Comparison of ENCODE assay signal across 26 mouse cellular contexts in the genomic region with DNA sequence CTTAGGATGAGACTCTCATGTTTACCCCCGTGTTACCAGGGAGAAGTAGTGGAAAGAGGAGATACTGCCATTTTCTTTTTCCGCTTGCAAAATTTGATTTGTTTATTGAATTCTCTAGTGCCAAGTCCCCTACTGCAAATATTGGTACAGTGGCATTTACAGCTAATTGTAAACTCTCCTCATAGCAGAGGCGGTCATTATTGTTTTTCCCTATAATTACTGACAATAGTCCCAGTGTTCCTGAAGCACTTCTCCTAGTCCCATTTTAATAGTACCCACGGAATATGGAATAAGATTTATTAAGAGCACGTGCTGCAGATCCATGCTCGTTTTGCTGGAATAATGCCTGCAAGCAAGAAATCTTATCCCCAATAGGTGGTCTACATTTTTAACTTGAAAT.
DNase-seq lines count a peak whose midpoint lies in the region; ATAC-seq lines count a peak whose summit lies in the region.
"Had no signal": no experiment of that assay in that cellular context is flagged by ENCODE, and none has a peak within 500 bp of the region (broad histone marks: within the 10 kb centered on the region; RNA-seq: fewer than 3 reads in every experiment).

No protein-coding gene starts in this region.

- H3K27me3 ChIP-seq in forebrain, embryonic 14.5 days (replicated peaks; ENCODE audit: control insufficient read depth, insufficient read depth, low read length): no peaks in the 10 kb centered on the region
- no peaks in the 10 kb centered on the region for H3K27me3 ChIP-seq in forebrain, embryonic 12.5 days
- H3K27me3 ChIP-seq in midbrain, embryonic 13.5 days: no peaks in the 10 kb centered on the region
- no peaks in the 10 kb centered on the region for H3K27me3 ChIP-seq in midbrain, embryonic 10.5 days (ENCODE audit: low read depth, poor library complexity, severe bottlenecking)
- H3K27me3 ChIP-seq in forebrain, embryonic 16.5 days (replicated peaks; ENCODE audit: control insufficient read depth, insufficient read depth, low read length): no peaks in the 10 kb centered on the region
- H3K27me3 ChIP-seq in neural tube, embryonic 15.5 days (replicated peaks): no peaks in the 10 kb centered on the region
- H3K27me3 ChIP-seq: heart, embryonic 13.5 days; intestine, embryonic 15.5 days; liver, embryonic 13.5 days; megakaryocyte, embryonic 14.5 days had no signal

- no peak overlapping the region for H3K27ac ChIP-seq in forebrain, embryonic 14.5 days (ENCODE audit: low read depth, low read length)
- H3K27ac ChIP-seq in forebrain, embryonic 12.5 days: no peak overlapping the region
- H3K27ac ChIP-seq in midbrain, embryonic 13.5 days: 0 out of 2 replicates have a peak overlapping the region, but pooled peaks have one; percentile 7
- no peak overlapping the region for H3K27ac ChIP-seq in midbrain, embryonic 10.5 days (replicated peaks)
- no peak overlapping the region for H3K27ac ChIP-seq in forebrain, embryonic 16.5 days (ENCODE audit: low read length)
- peak overlapping the region; percentile 37; the same call in 1 of the 2 replicates for H3K27ac ChIP-seq in neural tube, embryonic 15.5 days (replicated peaks)
- H3K27ac ChIP-seq: heart, embryonic 13.5 days; intestine, embryonic 15.5 days; layer of hippocampus, adult 2 months; left cerebral cortex, adult 2 months; liver, embryonic 13.5 days had no signal

- peaks cover 9% of the 10 kb centered on the region; the same call in 1 of the 2 replicates for H3K4me1 ChIP-seq in forebrain, embryonic 14.5 days (ENCODE audit: control insufficient read depth, insufficient read depth, low read length)
- H3K4me1 ChIP-seq in forebrain, embryonic 12.5 days: peaks cover 5% of the 10 kb centered on the region; the same call in 1 of the 2 replicates
- peaks cover 9% of the 10 kb centered on the region; the same call in 1 of the 2 replicates for H3K4me1 ChIP-seq in midbrain, embryonic 13.5 days (replicated peaks)
- no peaks in the 10 kb centered on the region for H3K4me1 ChIP-seq in midbrain, embryonic 10.5 days
- H3K4me1 ChIP-seq in forebrain, embryonic 16.5 days (replicated peaks; ENCODE audit: control insufficient read depth, insufficient read depth, low read length): peaks cover 9% of the 10 kb centered on the region; the same call in 1 of the 2 replicates
- 0 out of 2 replicates have a peak, but pooled peaks cover 11% of the 10 kb centered on the region for H3K4me1 ChIP-seq in neural tube, embryonic 15.5 days
- H3K4me1 ChIP-seq: heart, embryonic 13.5 days; intestine, embryonic 15.5 days; liver, embryonic 13.5 days; megakaryocyte, embryonic 14.5 days had no signal

- DNase-seq in forebrain, embryonic 14.5 days (ENCODE audit: low spot score): peak; percentile 24
- DNase-seq in midbrain, embryonic 10.5 days (ENCODE audit: low spot score): no peak
- no peak for DNase-seq in liver
- DNase-seq: adrenal gland, adult 8-10 months; cerebellum, adult 9-10 months; cerebellum, postnatal 36 days; heart, postnatal 10 days; kidney, adult 2 months; kidney, postnatal 36 days; liver, embryonic 13.5 days; lung, adult 18-20 months; lung, postnatal 4 days; right cerebral cortex, adult 18-20 months; spleen, adult 18-20 months; thymus, postnatal 25 days had no signal

- no peak overlapping the region for H3K4me2 ChIP-seq in forebrain, embryonic 14.5 days (ENCODE audit: low read length)
- H3K4me2 ChIP-seq in forebrain, embryonic 12.5 days: no peak overlapping the region
- H3K4me2 ChIP-seq in midbrain, embryonic 13.5 days (replicated peaks): no peak overlapping the region
- H3K4me2 ChIP-seq in forebrain, embryonic 16.5 days (ENCODE audit: low read length): no peak overlapping the region
- H3K4me2 ChIP-seq in neural tube, embryonic 15.5 days: no peak overlapping the region
- H3K4me2 ChIP-seq: heart, embryonic 13.5 days; intestine, embryonic 15.5 days; liver, embryonic 13.5 days had no signal

- no peaks in the 10 kb centered on the region for H3K9me3 ChIP-seq in forebrain, embryonic 14.5 days (replicated peaks; ENCODE audit: control insufficient read depth, low read length)
- no peaks in the 10 kb centered on the region for H3K9me3 ChIP-seq in forebrain, embryonic 12.5 days
- H3K9me3 ChIP-seq in midbrain, embryonic 13.5 days: no peaks in the 10 kb centered on the region
- no peaks in the 10 kb centered on the region for H3K9me3 ChIP-seq in midbrain, embryonic 10.5 days (replicated peaks)
- H3K9me3 ChIP-seq in forebrain, embryonic 16.5 days (ENCODE audit: control insufficient read depth, low read length): no peaks in the 10 kb centered on the region
- no peaks in the 10 kb centered on the region for H3K9me3 ChIP-seq in neural tube, embryonic 15.5 days (replicated peaks)
- H3K9me3 ChIP-seq: heart, embryonic 13.5 days; intestine, embryonic 15.5 days; liver, embryonic 13.5 days had no signal

- H3K4me3 ChIP-seq in forebrain, embryonic 14.5 days (ENCODE audit: low read depth, low read length): no peak overlapping the region
- H3K4me3 ChIP-seq in forebrain, embryonic 12.5 days (replicated peaks): no peak overlapping the region
- H3K4me3 ChIP-seq in midbrain, embryonic 13.5 days (replicated peaks): no peak overlapping the region
- H3K4me3 ChIP-seq in midbrain, embryonic 10.5 days: no peak overlapping the region
- H3K4me3 ChIP-seq in forebrain, embryonic 16.5 days (replicated peaks; ENCODE audit: low read length): no peak overlapping the region
- no peak overlapping the region for H3K4me3 ChIP-seq in neural tube, embryonic 15.5 days (replicated peaks)
- H3K4me3 ChIP-seq: heart, embryonic 13.5 days; intestine, embryonic 15.5 days; layer of hippocampus, adult 2 months; left cerebral cortex, adult 2 months; liver, embryonic 13.5 days; megakaryocyte, embryonic 14.5 days had no signal

- peak; percentile 34; the same call in 1 of the 2 replicates for ATAC-seq in forebrain, embryonic 14.5 days
- no peak for ATAC-seq in forebrain, embryonic 12.5 days (ENCODE audit: low FRiP score)
- ATAC-seq in midbrain, embryonic 13.5 days: no peak; the same call in 1 of the 2 replicates
- ATAC-seq in forebrain, embryonic 16.5 days: peak; percentile 54
- peak; percentile 84 for ATAC-seq in neural tube, embryonic 15.5 days (ENCODE audit: low FRiP score)
- ATAC-seq: intestine, embryonic 15.5 days; lung, postnatal 0 days had no signal

- H3K9ac ChIP-seq in forebrain, embryonic 14.5 days (ENCODE audit: low read length): no peak overlapping the region
- H3K9ac ChIP-seq in forebrain, embryonic 12.5 days: no peak overlapping the region
- no peak overlapping the region for H3K9ac ChIP-seq in midbrain, embryonic 13.5 days (replicated peaks)
- no peak overlapping the region for H3K9ac ChIP-seq in forebrain, embryonic 16.5 days (replicated peaks; ENCODE audit: low read depth, low read length)
- H3K9ac ChIP-seq in neural tube, embryonic 15.5 days (replicated peaks): no peak overlapping the region
- H3K9ac ChIP-seq: heart, embryonic 13.5 days; intestine, embryonic 15.5 days; liver, embryonic 13.5 days had no signal

- 35% methylated on average over 6 of the region's 6 CpGs for WGBS in forebrain, embryonic 14.5 days
- 57% methylated on average over 6 of the region's 6 CpGs for WGBS in forebrain, embryonic 12.5 days
- WGBS in midbrain, embryonic 13.5 days: 63% methylated on average over 6 of the region's 6 CpGs
- 85% methylated on average over 6 of the region's 6 CpGs for WGBS in midbrain, embryonic 10.5 days
- 31% methylated on average over 6 of the region's 6 CpGs for WGBS in forebrain, embryonic 16.5 days
- WGBS in neural tube, embryonic 15.5 days: 36% methylated on average over 6 of the region's 6 CpGs

- no peaks in the 10 kb centered on the region for H3K36me3 ChIP-seq in forebrain, embryonic 14.5 days (ENCODE audit: control insufficient read depth, insufficient read depth, low read length)
- no peaks in the 10 kb centered on the region for H3K36me3 ChIP-seq in forebrain, embryonic 12.5 days (replicated peaks)
- H3K36me3 ChIP-seq in midbrain, embryonic 13.5 days: no peaks in the 10 kb centered on the region
- no peaks in the 10 kb centered on the region for H3K36me3 ChIP-seq in midbrain, embryonic 10.5 days
- no peaks in the 10 kb centered on the region for H3K36me3 ChIP-seq in forebrain, embryonic 16.5 days (ENCODE audit: control insufficient read depth, insufficient read depth)
- H3K36me3 ChIP-seq in neural tube, embryonic 15.5 days: no peaks in the 10 kb centered on the region
- H3K36me3 ChIP-seq: G1E; heart, embryonic 13.5 days; intestine, embryonic 15.5 days; liver, embryonic 13.5 days had no signal

Comparison
In these comparisons a context has a peak if more than half of its experiments do, and no peak if none do; other contexts are left out.
1. ATAC-seq: peak in forebrain, embryonic 14.5 days (single experiment), forebrain, embryonic 16.5 days (single experiment) and neural tube, embryonic 15.5 days (single experiment); none in forebrain, embryonic 12.5 days (single experiment) and midbrain, embryonic 13.5 days (single experiment).
2. H3K27ac ChIP-seq: peak in midbrain, embryonic 13.5 days (single experiment) and neural tube, embryonic 15.5 days (single experiment); none in forebrain, embryonic 14.5 days (single experiment), forebrain, embryonic 12.5 days (single experiment), midbrain, embryonic 10.5 days (single experiment) and forebrain, embryonic 16.5 days (single experiment).